Mouse (Mus musculus) lung, adult 2 months (tissue): ENCODE results near the gene Stat5a.

ENCODE experiments used
- CTCF ChIP-seq: fragments of 200-500 bp; IDR thresholded peaks from 2 replicates; pipeline ENCODE4 v1.5.1; 2011; ENCODE audit warnings: mild to moderate bottlenecking, low read length, control low read depth; ENCODE audit not compliant: insufficient read depth
- POLR2A ChIP-seq: fragments of 200-500 bp; IDR thresholded peaks from 2 replicates; pipeline ENCODE4 v1.6.1; 2011; ENCODE audit warnings: low read depth, mild to moderate bottlenecking, control low read depth, low read length, borderline replicate concordance; ENCODE audit errors: extremely low read depth

DNA sequence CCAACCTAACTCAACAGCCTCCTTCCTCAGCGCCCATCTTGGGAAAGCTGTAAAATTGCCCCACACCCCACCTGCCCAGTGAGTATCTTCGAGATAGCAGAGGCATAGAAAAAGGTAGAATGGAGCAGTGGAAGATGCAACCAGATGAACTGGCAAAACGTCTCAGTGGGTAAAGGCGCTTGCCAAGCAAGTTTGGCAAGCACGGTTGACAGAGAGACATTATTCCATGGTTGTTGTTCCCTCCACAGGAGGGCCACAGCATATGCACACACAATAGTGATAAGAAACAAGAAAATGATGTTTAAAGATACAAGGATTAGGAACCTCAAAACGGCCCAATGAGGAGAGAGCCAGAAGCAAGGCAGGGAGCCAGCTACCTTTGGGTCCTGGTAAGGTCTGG is 1.2 kb upstream of the Stat5a start:
- TF ChIP-seq CTCF = no peak
- TF ChIP-seq POLR2A = no peak
